Mouse (Mus musculus): ENCODE results near the gene Timm13. TPM values are rescaled to one million over a fixed set of nuclear protein-coding genes. Genes with fewer than 3 reads are reported as not detected.

The Timm13 gene
- polyA plus RNA-seq, 1 experiment from 2014 or later, result 309 TPM

Other genes starting within 250 kb of the Timm13 start
- 11.5 and 12.7 TPM in 2 replicates for gene Btbd2, start 243.9 kb downstream of the Timm13 start, polyA plus RNA-seq (2015; fragmentation: Nextera tagmentation; extraction: Ambion mirVana)
- 42.8 and 45.1 TPM in 2 replicates for gene Mknk2, start 222.9 kb downstream of the Timm13 start, polyA plus RNA-seq (2015; fragmentation: Nextera tagmentation; extraction: Ambion mirVana)
- gene Mob3a, start 199.0 kb downstream of the Timm13 start, polyA plus RNA-seq (2015; fragmentation: Nextera tagmentation; extraction: Ambion mirVana), result 51.6 and 57.5 TPM in 2 replicates
- 25.5 and 28.7 TPM in 2 replicates for gene Izumo4, start 198.8 kb downstream of the Timm13 start, polyA plus RNA-seq (2015; fragmentation: Nextera tagmentation; extraction: Ambion mirVana)
- 62.5 and 66.3 TPM in 2 replicates for gene Ap3d1, start 158.7 kb downstream of the Timm13 start, polyA plus RNA-seq (2015; fragmentation: Nextera tagmentation; extraction: Ambion mirVana)
- gene Dot1l, start 145.8 kb downstream of the Timm13 start, polyA plus RNA-seq (2015; fragmentation: Nextera tagmentation; extraction: Ambion mirVana), result 11.8 and 13.9 TPM in 2 replicates
- gene Sf3a2, start 102.8 kb downstream of the Timm13 start, polyA plus RNA-seq (2015; fragmentation: Nextera tagmentation; extraction: Ambion mirVana), result 51.3 and 53.7 TPM in 2 replicates
- gene Plekhj1, start 102.3 kb downstream of the Timm13 start, polyA plus RNA-seq (2015; fragmentation: Nextera tagmentation; extraction: Ambion mirVana), result 102 and 114 TPM in 2 replicates
- gene Amh, start 95.7 kb downstream of the Timm13 start, polyA plus RNA-seq (2015; fragmentation: Nextera tagmentation; extraction: Ambion mirVana), result not detected in 2 replicates
- gene Jsrp1, start 87.5 kb downstream of the Timm13 start, polyA plus RNA-seq (2015; fragmentation: Nextera tagmentation; extraction: Ambion mirVana), result 0.65 and 8.4 TPM in 2 replicates
- gene Oaz1, start 74.3 kb downstream of the Timm13 start, polyA plus RNA-seq (2015; fragmentation: Nextera tagmentation; extraction: Ambion mirVana), result 1,560 and 1,582 TPM in 2 replicates
- 0.05 and 0.12 TPM in 2 replicates for gene Lingo3, start 56.9 kb downstream of the Timm13 start, polyA plus RNA-seq (2015; fragmentation: Nextera tagmentation; extraction: Ambion mirVana)
- 192 and 210 TPM in 2 replicates for gene Lsm7, start 45.8 kb downstream of the Timm13 start, polyA plus RNA-seq (2015; fragmentation: Nextera tagmentation; extraction: Ambion mirVana)
- 40.0 and 42.7 TPM in 2 replicates for gene Sppl2b, start 45.7 kb downstream of the Timm13 start, polyA plus RNA-seq (2015; fragmentation: Nextera tagmentation; extraction: Ambion mirVana)
- 0.06 TPM in 1 of 2 replicates, not detected in the other for gene Tmprss9, start 29.1 kb downstream of the Timm13 start, polyA plus RNA-seq (2015; fragmentation: Nextera tagmentation; extraction: Ambion mirVana)
- gene Lmnb2, start 17.3 kb upstream of the Timm13 start, polyA plus RNA-seq (2015; fragmentation: Nextera tagmentation; extraction: Ambion mirVana), result 43.4 and 43.9 TPM in 2 replicates
- gene Gadd45b, start 29.1 kb upstream of the Timm13 start, polyA plus RNA-seq (2015; fragmentation: Nextera tagmentation; extraction: Ambion mirVana), result 34.8 and 40.9 TPM in 2 replicates
- 5.2 and 6.1 TPM in 2 replicates for gene Gng7, start 114.0 kb upstream of the Timm13 start, polyA plus RNA-seq (2015; fragmentation: Nextera tagmentation; extraction: Ambion mirVana)
- 0.49 and 0.57 TPM in 2 replicates for gene Diras1, start 124.7 kb upstream of the Timm13 start, polyA plus RNA-seq (2015; fragmentation: Nextera tagmentation; extraction: Ambion mirVana)
- 18.2 and 20.9 TPM in 2 replicates for gene Slc39a3, start 136.5 kb upstream of the Timm13 start, polyA plus RNA-seq (2015; fragmentation: Nextera tagmentation; extraction: Ambion mirVana)
- 163 and 167 TPM in 2 replicates for gene Sgta, start 159.2 kb upstream of the Timm13 start, polyA plus RNA-seq (2015; fragmentation: Nextera tagmentation; extraction: Ambion mirVana)
- gene Thop1, start 169.1 kb upstream of the Timm13 start, polyA plus RNA-seq (2015; fragmentation: Nextera tagmentation; extraction: Ambion mirVana), result 55.4 and 64.4 TPM in 2 replicates
- 14.5 and 18.9 TPM in 2 replicates for gene Creb3l3, start 197.9 kb upstream of the Timm13 start, polyA plus RNA-seq (2015; fragmentation: Nextera tagmentation; extraction: Ambion mirVana)
- gene Map2k2, start 204.9 kb upstream of the Timm13 start, polyA plus RNA-seq (2015; fragmentation: Nextera tagmentation; extraction: Ambion mirVana), result 143 and 145 TPM in 2 replicates
- gene Zbtb7a, start 234.3 kb upstream of the Timm13 start, polyA plus RNA-seq (2015; fragmentation: Nextera tagmentation; extraction: Ambion mirVana), result 36.6 and 47.4 TPM in 2 replicates

Data from stomach, embryonic 16.5 days (tissue).